Mouse (Mus musculus) neural tube, embryonic 14.5 days (tissue): ENCODE measurements at regions not wholly inside any gene's neighbourhood (a gene's known extent, or its start where the extent isn't known, plus 50 kb on each side); places are given as distances from the start of the nearest gene placed in this dataset.
"Not testable (repeated sequence)": the region's sequence is repeated elsewhere in the genome, so short reads cannot be mapped to it uniquely, and the experiment has no call there.

Experiments
- ATAC-seq: fragments of 200-750 bp; cut with Nextera tagmentation; 2 replicates; pipeline ENCODE4 v1.8.0; 2017; ENCODE audit warnings: low read depth, mild to moderate bottlenecking, moderate TSS enrichment, moderate library complexity
- H3K27ac ChIP-seq: fragments of 300-500 bp; sonication (generic); 2 replicates; pipeline ENCODE4 v1.5.1; 2014; ENCODE audit warnings: low read depth, mild to moderate bottlenecking, control low read depth, low read length, moderate library complexity, mixed read lengths
- H3K27me3 ChIP-seq: fragments of 300-500 bp; sonication (generic); 2 replicates; pipeline ENCODE4 v1.6.1; 2014; ENCODE audit warnings: low read length; ENCODE audit not compliant: control insufficient read depth, insufficient read depth
- H3K36me3 ChIP-seq: fragments of 300-500 bp; sonication (generic); 2 replicates; pipeline ENCODE4 v1.6.1; 2014; ENCODE audit warnings: low read length, mixed read lengths; ENCODE audit not compliant: control insufficient read depth, insufficient read depth
- H3K4me1 ChIP-seq: fragments of 300-500 bp; sonication (generic); 2 replicates; pipeline ENCODE4 v1.6.1; 2014; ENCODE audit warnings: low read length; ENCODE audit not compliant: control insufficient read depth, insufficient read depth
- H3K4me2 ChIP-seq: fragments of 300-500 bp; sonication (generic); 2 replicates; pipeline ENCODE4 v1.6.1; 2014; ENCODE audit warnings: mild to moderate bottlenecking, low read depth, low read length, control low read depth
- H3K4me3 ChIP-seq: fragments of 300-500 bp; sonication (generic); 2 replicates; pipeline ENCODE4 v1.5.1; 2014; ENCODE audit warnings: low read depth, low read length, control low read depth, mixed read lengths
- H3K9ac ChIP-seq: fragments of 300-500 bp; sonication (generic); replicated peaks from 2 replicates; pipeline ENCODE4 v1.6.1; 2014; ENCODE audit warnings: low read depth, mild to moderate bottlenecking, control low read depth, low read length, mixed read lengths
- H3K9me3 ChIP-seq: fragments of 300-500 bp; sonication (generic); 2 replicates; pipeline ENCODE4 v1.6.1; 2016; ENCODE audit warnings: low read length; ENCODE audit not compliant: control insufficient read depth
- WGBS: fragments of 180-500 bp; shearing (Covaris S2); extraction: QIAGEN DNeasy Blood & Tissue Kit; methylation state at CpG from one replicate; pipeline ENCODE4 v1.1.7; 2014; 5-methylcytosine and 5-hydroxymethylcytosine counted together

DNA sequence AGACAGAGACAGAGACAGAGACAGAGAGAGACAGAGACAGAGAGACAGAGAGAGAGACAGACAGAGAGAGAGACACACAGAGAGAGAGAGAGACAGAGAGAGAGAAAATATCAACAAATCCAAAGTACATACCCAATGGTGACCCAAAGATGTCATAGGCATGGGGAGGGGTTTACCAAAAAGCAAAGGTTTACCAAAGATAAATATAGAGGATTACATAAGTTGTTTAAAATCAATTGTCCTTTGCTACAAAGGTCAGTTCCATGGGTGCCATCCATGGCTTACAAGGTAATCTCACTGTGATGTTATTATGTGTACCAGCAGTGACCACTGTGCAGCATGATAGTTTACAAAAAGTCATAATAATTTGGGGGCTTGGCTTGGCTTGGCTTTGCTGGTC lies 88.7 kb upstream of the Trim24 start:
- no peaks in the 10 kb centered on the region for H3K4me1 ChIP-seq
- no peaks in the 10 kb centered on the region for H3K9me3 ChIP-seq
- H3K36me3 ChIP-seq = no peaks in the 10 kb centered on the region
- no peak overlapping the region for H3K9ac ChIP-seq
- H3K4me2 ChIP-seq = no peak overlapping the region
- H3K27me3 ChIP-seq = no peaks in the 10 kb centered on the region
- H3K27ac ChIP-seq = no peak overlapping the region
- no peak overlapping the region for H3K4me3 ChIP-seq
- ATAC-seq = no peak

DNA sequence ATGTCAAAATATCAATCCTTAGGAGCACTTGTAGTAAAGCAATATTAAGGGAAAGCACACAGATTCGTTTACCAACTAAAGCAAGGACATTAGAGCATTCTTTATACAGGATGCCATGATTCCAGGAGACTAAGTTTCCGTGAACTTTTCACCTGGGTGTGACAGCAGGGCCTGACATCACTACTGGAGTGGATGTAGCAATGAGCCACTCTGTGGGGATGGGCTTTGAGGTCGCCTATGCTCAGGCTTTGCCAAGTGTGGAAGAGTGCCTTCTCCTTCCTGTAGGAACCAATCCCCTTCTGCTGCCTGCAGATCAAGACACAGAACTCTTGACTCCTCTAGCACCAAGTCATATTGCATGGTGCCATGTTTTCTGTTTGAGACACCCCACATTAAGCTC lies 85.3 kb upstream of the Trim24 start:
- not testable (repeated sequence) for H3K27ac ChIP-seq

DNA sequence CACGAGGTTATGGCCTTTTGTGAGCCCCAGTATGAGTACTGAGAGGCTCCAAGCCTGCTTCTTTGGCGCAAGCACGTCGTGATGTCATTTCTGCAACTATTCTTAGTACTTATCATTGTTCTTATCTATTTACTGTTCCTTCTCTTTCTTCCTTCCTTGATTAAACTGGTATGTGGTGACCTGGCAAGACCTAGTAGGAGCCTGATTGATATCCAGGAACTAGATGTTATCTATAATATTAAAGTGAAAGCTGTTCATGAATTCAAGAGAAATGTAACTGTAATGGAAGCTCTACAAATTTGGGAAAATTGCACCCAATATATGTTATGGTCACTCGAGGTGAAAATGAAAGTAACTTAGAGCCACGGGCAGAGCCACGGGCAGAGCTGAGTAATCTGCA lies 84.9 kb upstream of the Trim24 start:
- H3K36me3 ChIP-seq = no peaks in the 10 kb centered on the region
- no peaks in the 10 kb centered on the region for H3K4me1 ChIP-seq
- no peak overlapping the region for H3K4me2 ChIP-seq
- H3K4me3 ChIP-seq = no peak overlapping the region
- no peak overlapping the region for H3K27ac ChIP-seq
- ATAC-seq = no peak
- H3K27me3 ChIP-seq = no peaks in the 10 kb centered on the region
- H3K9me3 ChIP-seq = no peaks in the 10 kb centered on the region
- WGBS = 93% methylated on average over 7 of the region's 7 CpGs
- no peak overlapping the region for H3K9ac ChIP-seq

More for the DNA sequence above, 85.3 kb upstream of the Trim24 start:
- not testable (repeated sequence) for H3K4me2 ChIP-seq, H3K27me3 ChIP-seq, ATAC-seq, H3K4me3 ChIP-seq, H3K36me3 ChIP-seq, H3K4me1 ChIP-seq, H3K9ac ChIP-seq, H3K9me3 ChIP-seq
- WGBS = 95% methylated on average over 3 of the region's 3 CpGs

DNA sequence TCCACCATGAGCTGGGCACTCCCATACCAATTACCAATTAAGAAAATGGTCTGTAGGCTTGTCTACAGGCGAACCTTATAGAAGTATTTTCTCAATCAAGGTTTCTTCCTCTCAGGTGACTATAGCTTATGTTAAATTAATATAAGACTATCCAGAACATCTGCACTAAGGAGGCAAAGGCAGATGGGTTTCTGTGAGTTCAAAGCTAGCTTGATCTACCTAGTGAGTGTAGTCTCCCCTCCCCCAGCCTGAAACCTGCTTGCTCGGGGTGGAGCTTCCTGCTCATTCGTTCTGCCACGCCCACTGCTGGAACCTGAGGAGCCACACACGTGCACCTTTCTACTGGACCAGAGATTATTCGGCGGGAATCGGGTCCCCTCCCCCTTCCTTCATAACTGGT lies 82.8 kb upstream of the Trim24 start:
- not testable (repeated sequence) for H3K27ac ChIP-seq, H3K4me2 ChIP-seq, H3K9ac ChIP-seq, H3K9me3 ChIP-seq, H3K4me1 ChIP-seq, H3K4me3 ChIP-seq, H3K36me3 ChIP-seq, ATAC-seq, H3K27me3 ChIP-seq
- WGBS = 93% methylated on average over 3 of the region's 8 CpGs

DNA sequence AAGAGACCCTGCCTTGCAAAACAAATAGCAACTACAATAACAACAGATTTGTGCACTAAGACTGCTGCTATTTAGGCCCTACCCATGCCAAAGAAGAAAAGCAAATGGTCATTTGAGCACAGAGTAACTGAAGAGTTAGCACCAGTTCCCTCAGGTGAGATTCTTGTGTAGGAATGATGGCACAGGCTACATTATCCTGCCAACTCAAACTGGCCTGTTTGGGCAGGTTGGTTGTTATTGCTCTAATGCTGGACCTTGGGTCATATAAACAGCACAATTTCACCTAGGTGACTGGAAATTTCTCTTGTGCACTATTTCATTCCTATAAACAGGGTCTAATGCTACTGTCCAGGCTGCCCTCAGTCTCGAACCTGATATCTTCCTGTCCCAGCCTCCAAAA lies 79.7 kb upstream of the Trim24 start:
- Histone ChIP-seq H3K9me3 (no peaks in the 10 kb centered on the region), H3K36me3 (no peaks in the 10 kb centered on the region), H3K27me3 (no peaks in the 10 kb centered on the region), H3K4me3 (no peak overlapping the region), H3K4me2 (no peak overlapping the region), H3K27ac (no peak overlapping the region), H3K4me1 (no peaks in the 10 kb centered on the region), H3K9ac (no peak overlapping the region)
- WGBS = 84% methylated on average over 1 of the region's 1 CpGs
- ATAC-seq = no peak

DNA sequence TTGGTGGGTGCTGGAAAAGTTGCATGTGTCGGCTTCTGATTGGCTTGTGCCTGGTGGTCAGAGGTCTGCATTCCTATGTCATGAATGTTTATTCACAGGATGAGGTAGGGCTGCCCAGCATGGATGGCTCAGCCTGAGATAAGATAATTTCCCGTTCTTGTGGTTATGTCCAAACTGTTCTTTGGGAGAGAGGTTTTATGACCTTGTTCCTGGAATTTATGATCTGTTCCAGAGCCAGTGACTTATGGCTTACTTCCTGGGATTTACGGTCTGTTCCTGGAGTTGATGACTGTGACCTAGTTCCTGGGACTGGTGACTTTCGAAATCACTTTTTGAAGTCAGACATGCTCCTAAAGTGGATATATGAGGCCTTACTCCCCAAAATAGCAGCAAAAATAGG lies 76.4 kb upstream of the Trim24 start:
- Histone ChIP-seq H3K4me3 (no peak overlapping the region), H3K27me3 (no peaks in the 10 kb centered on the region), H3K9ac (no peak overlapping the region), H3K36me3 (no peaks in the 10 kb centered on the region), H3K4me1 (no peaks in the 10 kb centered on the region), H3K4me2 (no peak overlapping the region), H3K9me3 (no peaks in the 10 kb centered on the region), H3K27ac (no peak overlapping the region)
- 71% methylated on average over 4 of the region's 4 CpGs for WGBS
- ATAC-seq = no peak

DNA sequence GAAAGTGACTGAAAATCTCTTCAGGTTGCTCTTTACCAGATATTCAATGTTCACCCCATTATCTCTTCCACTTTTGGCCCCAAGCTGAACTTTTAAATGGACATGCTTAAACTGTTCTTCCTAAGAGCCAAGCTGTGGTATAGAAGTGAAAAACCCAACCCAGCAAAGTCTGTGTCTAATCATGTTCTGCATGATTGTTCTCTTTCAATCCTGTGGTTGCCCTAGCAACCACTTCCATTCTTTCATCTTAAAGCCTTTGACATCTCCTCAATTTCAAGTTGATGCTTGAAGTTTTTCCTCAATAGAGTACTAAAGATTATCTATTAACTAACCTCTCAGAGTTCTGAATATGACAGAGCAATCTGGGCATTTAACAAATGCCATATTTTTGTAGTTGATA lies 75.6 kb upstream of the Trim24 start:
- Histone ChIP-seq H3K4me2 (no peak overlapping the region), H3K27ac (no peak overlapping the region), H3K4me1 (no peaks in the 10 kb centered on the region), H3K4me3 (no peak overlapping the region), H3K36me3 (no peaks in the 10 kb centered on the region), H3K27me3 (no peaks in the 10 kb centered on the region), H3K9me3 (no peaks in the 10 kb centered on the region), H3K9ac (no peak overlapping the region)
- no peak for ATAC-seq

DNA sequence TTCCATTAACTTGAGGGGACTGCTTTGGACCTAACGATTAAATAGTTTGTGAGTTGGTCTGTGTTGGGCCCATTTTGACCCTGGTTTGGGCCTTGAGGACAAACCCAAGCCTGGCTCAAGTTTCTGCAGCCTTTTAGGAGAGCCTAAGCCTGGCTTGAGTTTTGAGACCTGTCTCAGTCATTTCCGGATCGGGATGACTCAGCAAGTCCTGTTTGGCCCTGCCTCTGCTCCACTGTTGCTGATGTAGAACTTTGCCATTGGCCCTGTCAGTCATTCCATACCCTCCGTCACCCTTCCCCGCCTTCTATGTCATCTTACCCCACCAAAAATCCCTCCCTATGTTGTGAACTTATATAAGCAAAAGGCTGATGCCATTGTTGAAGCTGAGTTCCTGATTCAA lies 67.4 kb upstream of the Trim24 start:
- Histone ChIP-seq H3K4me3 (no peak overlapping the region), H3K27ac (no peak overlapping the region), H3K4me1 (no peaks in the 10 kb centered on the region), H3K4me2 (no peak overlapping the region), H3K9ac (no peak overlapping the region), H3K27me3 (no peaks in the 10 kb centered on the region), H3K36me3 (no peaks in the 10 kb centered on the region), H3K9me3 (no peaks in the 10 kb centered on the region)
- WGBS = 95% methylated on average over 5 of the region's 5 CpGs
- ATAC-seq = no peak

DNA sequence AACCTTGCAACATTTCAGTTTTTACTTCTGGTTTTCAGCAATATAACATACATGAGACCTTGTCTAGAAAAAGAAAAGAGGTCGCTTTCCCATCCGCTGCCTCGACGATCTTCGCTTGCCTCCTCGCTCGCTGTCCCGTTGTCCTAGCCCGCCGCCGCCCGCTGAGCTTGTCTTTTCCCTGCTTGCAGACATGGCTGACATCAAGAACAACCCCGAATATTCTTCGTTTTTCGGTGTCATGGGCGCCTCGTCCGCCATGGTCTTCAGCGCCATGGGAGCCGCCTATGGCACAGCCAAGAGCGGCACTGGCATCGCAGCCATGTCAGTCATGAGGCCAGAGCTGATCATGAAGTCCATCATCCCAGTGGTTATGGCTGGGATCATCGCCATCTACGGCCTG lies 64.7 kb upstream of the Trim24 start:
- H3K27ac ChIP-seq, H3K27me3 ChIP-seq, H3K4me2 ChIP-seq, H3K4me3 ChIP-seq, H3K4me1 ChIP-seq, H3K36me3 ChIP-seq, ATAC-seq, H3K9ac ChIP-seq, H3K9me3 ChIP-seq: not testable (repeated sequence)
- WGBS = 98% methylated on average over 24 of the region's 24 CpGs

DNA sequence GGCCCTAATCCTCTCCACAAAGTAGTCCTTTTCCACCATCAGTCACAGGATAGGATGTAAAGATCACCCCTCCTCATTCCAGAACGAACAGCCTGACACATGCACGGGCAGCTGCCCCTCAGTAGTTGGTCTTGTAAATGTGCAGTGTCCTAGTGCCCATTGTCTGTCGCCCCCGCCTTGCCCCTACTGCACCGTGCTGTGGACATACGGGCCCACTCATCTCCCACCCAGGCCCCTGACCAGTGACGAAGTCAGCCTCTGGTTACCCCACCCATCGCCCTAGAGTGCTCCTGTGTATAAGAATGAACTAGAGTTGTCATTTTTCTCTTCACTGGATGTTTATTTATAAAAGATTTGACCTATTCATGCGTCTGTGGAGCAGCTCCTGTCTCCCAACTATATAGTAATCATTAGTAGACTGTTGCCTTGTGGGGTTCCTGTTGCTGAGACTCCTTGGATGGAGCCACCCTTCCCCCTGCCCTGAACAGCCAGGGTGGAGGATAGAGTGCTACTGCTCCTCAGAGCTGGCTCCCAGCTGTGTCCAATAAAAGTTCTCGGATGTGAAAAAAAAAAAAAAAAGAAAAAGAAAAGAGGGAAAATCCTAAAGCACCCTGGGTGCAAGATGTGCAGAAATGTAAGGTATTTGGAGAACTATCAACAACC lies 64.0 kb upstream of the Trim24 start:
- not testable (repeated sequence) for H3K4me1 ChIP-seq, H3K4me3 ChIP-seq, H3K9me3 ChIP-seq, H3K27ac ChIP-seq, H3K27me3 ChIP-seq, H3K36me3 ChIP-seq, H3K4me2 ChIP-seq, H3K9ac ChIP-seq
- ATAC-seq = peak; percentile 76; the same call in 1 of the 2 replicates
- 75% methylated on average over 1 of the region's 10 CpGs for WGBS
